Mouse (Mus musculus) cerebellum, postnatal 14 days (tissue): ENCODE results near the gene Ece2.

Experiments used
- DNase-seq, 2 experiments: peaks; one replicate each; pipeline ENCODE4 v3.0.0; 2021; ENCODE audit warnings: mixed read lengths in 2 of 2

Ece2 gene

GRCm38 (mm10) chr16:20629731-20630634 is at the start of gene Ece2:
Gene Ece2, plus strand, starts transcription at chr16:20629828.
- DNase-seq, result peak; percentile 71 to 73

GRCm38 (mm10) chr16:20589366-20589938 is 40.2 kb upstream of the Ece2 start, which contains the start of gene Vwa5b2:
Gene Vwa5b2, plus strand, starts transcription at chr16:20589471.
- DNase-seq, result peak in 1 of 2 experiments; percentile 48

- DNase-seq, result peak; percentile 75 to 76
Measured at GRCm38 (mm10) chr16:20589939-20590679, 39.5 kb upstream of the Ece2 start.

- peak in 1 of 2 experiments; percentile 22 for DNase-seq
Measured at GRCm38 (mm10) chr16:20590680-20591038, 39.0 kb upstream of the Ece2 start.

- DNase-seq, result peak; percentile 10 to 39
Measured at GRCm38 (mm10) chr16:20591076-20591705, 38.4 kb upstream of the Ece2 start.

- no peak for DNase-seq
Measured at GRCm38 (mm10) chr16:20595060-20595673, 34.5 kb upstream of the Ece2 start.

- DNase-seq, result no peak
Measured at GRCm38 (mm10) chr16:20595737-20596136, 33.9 kb upstream of the Ece2 start.

GRCm38 (mm10) chr16:20596687-20597441 is 32.8 kb upstream of the Ece2 start:
- no peak for DNase-seq

- DNase-seq, result peak in 1 of 2 experiments; percentile 25
Measured at GRCm38 (mm10) chr16:20600511-20600910, 29.1 kb upstream of the Ece2 start.

GRCm38 (mm10) chr16:20604705-20605104 is 24.9 kb upstream of the Ece2 start:
- DNase-seq, result peak in 1 of 2 experiments; percentile 13

- DNase-seq, result peak; percentile 82 to 86
Measured at GRCm38 (mm10) chr16:20610501-20611356, 18.9 kb upstream of the Ece2 start.

GRCm38 (mm10) chr16:20611357-20612227 is 18.0 kb upstream of the Ece2 start, which contains the start of the genes Eef1akmt4, Gm49333 and Alg3:
Gene Eef1akmt4, plus strand, starts transcription at chr16:20611593.
Gene Gm49333, plus strand, starts transcription at chr16:20611610.
Gene Alg3, minus strand, starts transcription at chr16:20611735.
- DNase-seq, result peak; percentile 81 to 82

- peak; percentile 39 to 57 for DNase-seq
Measured at GRCm38 (mm10) chr16:20619541-20620398, 9.9 kb upstream of the Ece2 start.

- DNase-seq, result no peak
Measured at GRCm38 (mm10) chr16:20620399-20620735, 9.3 kb upstream of the Ece2 start.

- no peak for DNase-seq
Measured at GRCm38 (mm10) chr16:20620751-20621190, 8.9 kb upstream of the Ece2 start.

GRCm38 (mm10) chr16:20621191-20621990 is 8.2 kb upstream of the Ece2 start, which contains the start of gene Camk2n2:
Gene Camk2n2, minus strand, starts transcription at chr16:20621287.
- DNase-seq, result peak; percentile 80 to 86

GRCm38 (mm10) chr16:20621991-20622685 is 7.5 kb upstream of the Ece2 start:
- peak; percentile 70 to 71 for DNase-seq
